Mouse (Mus musculus) G1E (cell line): ENCODE data around the gene Grik2. TPM values are rescaled to one million over a fixed set of nuclear protein-coding genes. Genes with fewer than 3 reads are reported as not detected.

Source experiments
- ATAC-seq: 2 replicates; pipeline ENCODE4 v1.8.0; 2016; ENCODE audit warnings: mild to moderate bottlenecking; ENCODE audit not compliant: insufficient number of reproducible peaks, poor library complexity, low FRiP score, severe bottlenecking; ENCODE audit errors: extremely low read depth
- DNase-seq: peaks from one replicate; pipeline ENCODE4 v3.0.0; 2012; ENCODE audit warnings: low spot score
- H3K27me3 ChIP-seq: 2 replicates; pipeline ENCODE4 v1.6.1; 2012; ENCODE audit warnings: mild to moderate bottlenecking, low read length, inconsistent platforms; ENCODE audit not compliant: insufficient read depth
- H3K36me3 ChIP-seq: replicated peaks from 2 replicates; pipeline ENCODE3; 2012; ENCODE audit warnings: mild to moderate bottlenecking, inconsistent platforms
- H3K4me1 ChIP-seq: 2 replicates; pipeline ENCODE4 v1.6.1; 2012; ENCODE audit warnings: low read depth, low read length, inconsistent platforms, mixed read lengths; ENCODE audit not compliant: insufficient read depth
- H3K4me3 ChIP-seq: 2 replicates; pipeline ENCODE4 v1.5.1; 2012; ENCODE audit warnings: low read depth, mild to moderate bottlenecking, inconsistent platforms, low read length, moderate library complexity, mixed read lengths
- H3K9me3 ChIP-seq: replicated peaks from 2 replicates; pipeline ENCODE4 v1.6.1; 2012; ENCODE audit warnings: inconsistent platforms
- CTCF ChIP-seq: IDR thresholded peaks from 2 replicates; pipeline ENCODE4 v1.5.1; 2012; ENCODE audit warnings: low read depth, low read length, inconsistent platforms, mixed read lengths
- GATA1 ChIP-seq: IDR thresholded peaks from 2 replicates; pipeline ENCODE4 v1.6.1; 2012; ENCODE audit warnings: borderline replicate concordance, low read length, inconsistent platforms, mixed read lengths
- GATA2 ChIP-seq: IDR thresholded peaks from 2 replicates; pipeline ENCODE4 v1.6.1; 2012; ENCODE audit warnings: low read depth, low read length, inconsistent platforms, borderline replicate concordance
- POLR2AphosphoS5 ChIP-seq: IDR thresholded peaks from 2 replicates; pipeline ENCODE4 v1.6.1; 2012; ENCODE audit warnings: low read depth, low read length, inconsistent platforms; ENCODE audit not compliant: insufficient replicate concordance
- TAL1 ChIP-seq: conservative IDR thresholded peaks from 2 replicates; pipeline ENCODE4 v1.6.1; 2012; ENCODE audit warnings: low read depth, low read length, inconsistent platforms, mixed read lengths
- polyA plus RNA-seq: library from polyadenylated mRNA; stranded (reverse); fragments of >175 nt; gene quantifications from 2 replicates; pipeline ENCODE4 v1.2.3, GENCODE M21; 2012
- total RNA-seq, 2 experiments: library from RNA; stranded (forward) in 1 of 2; stranded (reverse) in 1 of 2; fragments of 200-1000 nt in 1 of 2; fragments of >200 nt in 1 of 2; fragmentation: Nextera tagmentation in 1 of 2; gene quantifications; 2 replicates each; pipeline ENCODE4 v1.2.3; 2014 to 2017

Gene Grik2
- total and polyA plus RNA-seq, 3 experiments = 0.05 TPM; not detected in 2

DNA sequence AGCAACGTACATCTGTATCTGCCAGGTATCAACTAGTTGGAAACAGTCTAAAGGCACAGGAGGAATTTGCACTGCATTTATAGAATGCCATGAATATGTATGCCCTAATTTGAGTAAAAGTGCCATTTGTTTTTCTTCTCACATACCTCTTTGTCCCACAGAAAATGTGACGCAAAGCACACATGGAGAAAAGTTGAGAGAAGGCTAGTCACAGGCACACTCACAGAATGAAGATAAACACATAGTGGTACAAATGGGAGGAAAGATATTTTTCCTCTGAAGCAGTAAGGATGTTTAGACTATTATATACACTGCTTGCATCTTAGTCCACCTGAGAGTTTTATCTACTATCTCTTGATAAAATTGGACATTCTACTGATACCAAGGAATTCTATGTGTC is 190.9 kb downstream of the Grik2 start:
- no peaks in the 10 kb centered on the region for H3K9me3 ChIP-seq
- H3K4me3 ChIP-seq = no peak overlapping the region
- no peaks in the 10 kb centered on the region for H3K27me3 ChIP-seq
- DNase-seq (no peak), ATAC-seq (no peak)
- no peak for TF ChIP-seq CTCF
- TF ChIP-seq TAL1 = no peak
- TF ChIP-seq POLR2AphosphoS5 = no peak
- TF ChIP-seq GATA1 = no peak
- TF ChIP-seq GATA2 = no peak
- no peaks in the 10 kb centered on the region for H3K36me3 ChIP-seq
- no peaks in the 10 kb centered on the region for H3K4me1 ChIP-seq

GRCm38 (mm10) chr10:49573514-49573913 is 215.1 kb downstream of the Grik2 start:
- no peak for TF ChIP-seq POLR2AphosphoS5
- TF ChIP-seq TAL1 = no peak
- no peak for TF ChIP-seq GATA2
- no peak for TF ChIP-seq GATA1
- TF ChIP-seq CTCF = no peak
- Histone ChIP-seq H3K9me3 (no peaks in the 10 kb centered on the region), H3K27me3 (no peaks in the 10 kb centered on the region), H3K36me3 (no peaks in the 10 kb centered on the region), H3K4me3 (no peak overlapping the region), H3K4me1 (no peaks in the 10 kb centered on the region)
- DNase-seq (no peak), ATAC-seq (no peak)

DNA sequence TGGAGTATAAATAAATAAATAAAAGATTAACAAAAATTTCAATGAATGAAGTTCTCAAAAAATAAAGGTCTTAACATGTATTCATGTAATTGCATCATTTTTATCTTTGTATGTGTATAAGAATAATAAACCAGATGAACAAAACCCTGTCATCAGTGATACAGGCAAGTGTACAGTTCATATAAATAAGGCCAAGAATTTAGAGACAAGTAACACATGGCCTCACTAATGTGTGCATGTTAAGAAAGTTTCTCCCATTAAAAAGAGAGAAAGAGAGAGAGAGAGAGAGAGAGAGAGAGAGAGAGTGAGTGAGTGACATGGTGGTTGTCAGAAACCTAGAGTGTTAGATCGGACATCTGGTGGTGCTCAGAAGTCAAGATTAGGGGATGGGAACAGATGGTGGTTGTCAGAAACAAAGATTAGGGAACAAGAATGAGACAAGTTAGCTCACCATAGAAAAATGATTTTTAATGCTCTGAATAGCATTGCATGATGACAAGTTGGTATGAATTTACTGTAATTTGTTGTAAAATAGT is 228.6 kb downstream of the Grik2 start:
- DNase-seq = no peak
- H3K27me3 ChIP-seq = no peaks in the 10 kb centered on the region
- no peak overlapping the region for H3K4me3 ChIP-seq
- H3K36me3 ChIP-seq = no peaks in the 10 kb centered on the region
- TF ChIP-seq GATA1 (no peak), GATA2 (no peak), TAL1 (no peak), POLR2AphosphoS5 (no peak), CTCF (no peak)
- H3K4me1 ChIP-seq = no peaks in the 10 kb centered on the region
- no peak for ATAC-seq
- H3K9me3 ChIP-seq = no peaks in the 10 kb centered on the region

- Histone ChIP-seq H3K9me3 (no peaks in the 10 kb centered on the region), H3K36me3 (no peaks in the 10 kb centered on the region), H3K4me3 (no peak overlapping the region), H3K27me3 (no peaks in the 10 kb centered on the region), H3K4me1 (no peaks in the 10 kb centered on the region)
- no peak for ATAC-seq
- no peak for DNase-seq
- TF ChIP-seq POLR2AphosphoS5 (no peak), GATA1 (no peak), TAL1 (no peak), CTCF (no peak), GATA2 (no peak)
Measured at GRCm38 (mm10) chr10:49542249-49542648, 246.3 kb downstream of the Grik2 start.

- no peak overlapping the region for H3K4me3 ChIP-seq
- H3K27me3 ChIP-seq = no peaks in the 10 kb centered on the region
- no peaks in the 10 kb centered on the region for H3K9me3 ChIP-seq
- no peaks in the 10 kb centered on the region for H3K36me3 ChIP-seq
- DNase-seq = no peak
- TF ChIP-seq GATA1 (no peak), POLR2AphosphoS5 (no peak), GATA2 (no peak), CTCF (no peak), TAL1 (no peak)
- ATAC-seq = no peak
- no peaks in the 10 kb centered on the region for H3K4me1 ChIP-seq
Measured at GRCm38 (mm10) chr10:49519752-49520151, 268.8 kb downstream of the Grik2 start.

- H3K4me1 ChIP-seq = no peaks in the 10 kb centered on the region
- H3K9me3 ChIP-seq = no peaks in the 10 kb centered on the region
Measured at GRCm38 (mm10) chr10:49500628-49501027, 287.9 kb downstream of the Grik2 start.

More at GRCm38 (mm10) chr10:49500628-49501027, 287.9 kb downstream of the Grik2 start:
- H3K27me3 ChIP-seq = no peaks in the 10 kb centered on the region
- TF ChIP-seq GATA1 (no peak), POLR2AphosphoS5 (no peak), GATA2 (no peak), CTCF (no peak), TAL1 (no peak)
- no peak overlapping the region for H3K4me3 ChIP-seq
- ATAC-seq = no peak
- no peak for DNase-seq
- H3K36me3 ChIP-seq = no peaks in the 10 kb centered on the region
